Mouse (Mus musculus) liver, embryonic 14.5 days (tissue): ENCODE results near the gene Calml4. TPM values are rescaled to one million over a fixed set of nuclear protein-coding genes. Genes with fewer than 3 reads are reported as not detected.
A peak's percentile ranks its signal among the peaks of the same experiment; 100 is the strongest.

Experiments
- ATAC-seq: fragments of 200-750 bp; cut with Nextera tagmentation; 2 replicates; pipeline ENCODE4 v1.8.0; 2017; ENCODE audit warnings: moderate number of reproducible peaks, mild to moderate bottlenecking, moderate library complexity; ENCODE audit not compliant: insufficient read depth
- DNase-seq, 3 experiments: peaks; one replicate each; pipeline ENCODE4 v3.0.0-alpha.2; 2012 to 2013; ENCODE audit warnings: low read depth in 3 of 3, low spot score in 3 of 3
- H3K27ac ChIP-seq: fragments of 300-500 bp; sonication (generic); 2 replicates; pipeline ENCODE4 v1.5.1; 2014; ENCODE audit warnings: moderate library complexity, mild to moderate bottlenecking, control low read depth, inconsistent platforms
- H3K27me3 ChIP-seq: fragments of 300-500 bp; sonication (generic); 2 replicates; pipeline ENCODE4 v1.6.1; 2014; ENCODE audit warnings: mild to moderate bottlenecking, low read length, moderate library complexity; ENCODE audit not compliant: control insufficient read depth, insufficient read depth
- H3K36me3 ChIP-seq: fragments of 300-500 bp; sonication (generic); replicated peaks from 2 replicates; pipeline ENCODE4 v1.6.1; 2014; ENCODE audit warnings: low read depth; ENCODE audit not compliant: control insufficient read depth, insufficient read depth
- H3K4me1 ChIP-seq, 2 experiments: fragments of 200-500 bp in 1 of 2; fragments of 300-500 bp in 1 of 2; sonication (generic) in 1 of 2; replicated peaks; 2 replicates each; pipeline ENCODE4 v1.6.1; 2012 to 2014; ENCODE audit warnings: antibody characterized with exemption in 1 of 2, inconsistent platforms in 1 of 2, low read length in 1 of 2; ENCODE audit not compliant: control insufficient read depth in 2 of 2, insufficient read depth in 2 of 2
- H3K4me2 ChIP-seq: fragments of 300-500 bp; sonication (generic); 2 replicates; pipeline ENCODE4 v1.6.1; 2014; ENCODE audit warnings: low read depth, mild to moderate bottlenecking, control low read depth, moderate library complexity
- H3K4me3 ChIP-seq, 2 experiments: fragments of 200-500 bp in 1 of 2; fragments of 300-500 bp in 1 of 2; sonication (generic) in 1 of 2; 2 replicates each; pipeline ENCODE4 v1.5.1; 2012 to 2014; ENCODE audit warnings: low read depth in 2 of 2, low read length in 2 of 2, mild to moderate bottlenecking in 2 of 2, control low read depth in 1 of 2, inconsistent platforms in 1 of 2, moderate library complexity in 1 of 2; ENCODE audit not compliant: insufficient read depth in 1 of 2
- H3K9ac ChIP-seq: fragments of 300-500 bp; sonication (generic); replicated peaks from 2 replicates; pipeline ENCODE4 v1.6.1; 2014; ENCODE audit warnings: mild to moderate bottlenecking, control low read depth, moderate library complexity
- H3K9me3 ChIP-seq: fragments of 300-500 bp; sonication (generic); 2 replicates; pipeline ENCODE4 v1.6.1; 2016; ENCODE audit warnings: low read length, mixed read lengths; ENCODE audit not compliant: control insufficient read depth
- CTCF ChIP-seq: IDR thresholded peaks from 2 replicates; pipeline ENCODE4 v1.5.1; 2016; ENCODE audit warnings: antibody characterized with exemption, low read depth, control low read depth
- EP300 ChIP-seq: IDR thresholded peaks from 2 replicates; pipeline ENCODE4 v1.6.1; 2016; ENCODE audit warnings: antibody characterized with exemption, low read depth
- WGBS: fragments of 180-500 bp; shearing (Covaris S2); extraction: QIAGEN DNeasy Blood & Tissue Kit; methylation state at CpG from one replicate; pipeline ENCODE4 v1.1.7; 2014; ENCODE audit not compliant: insufficient replicate concordance; 5-methylcytosine and 5-hydroxymethylcytosine counted together
- polyA plus RNA-seq, 2 experiments: library from polyadenylated mRNA; depleted of rRNA in 1 of 2; stranded (reverse) in 1 of 2; unstranded in 1 of 2; fragments of >200 nt; fragmentation: Nextera tagmentation in 1 of 2; extraction: Ambion mirVana in 1 of 2; gene quantifications; 2 replicates each; pipeline versions ENCODE4 v1.2.1 to v1.2.3; 2012 to 2014

Gene Calml4
- polyA plus RNA-seq, 2 experiments: 0.98 to 1.6 TPM

DNA sequence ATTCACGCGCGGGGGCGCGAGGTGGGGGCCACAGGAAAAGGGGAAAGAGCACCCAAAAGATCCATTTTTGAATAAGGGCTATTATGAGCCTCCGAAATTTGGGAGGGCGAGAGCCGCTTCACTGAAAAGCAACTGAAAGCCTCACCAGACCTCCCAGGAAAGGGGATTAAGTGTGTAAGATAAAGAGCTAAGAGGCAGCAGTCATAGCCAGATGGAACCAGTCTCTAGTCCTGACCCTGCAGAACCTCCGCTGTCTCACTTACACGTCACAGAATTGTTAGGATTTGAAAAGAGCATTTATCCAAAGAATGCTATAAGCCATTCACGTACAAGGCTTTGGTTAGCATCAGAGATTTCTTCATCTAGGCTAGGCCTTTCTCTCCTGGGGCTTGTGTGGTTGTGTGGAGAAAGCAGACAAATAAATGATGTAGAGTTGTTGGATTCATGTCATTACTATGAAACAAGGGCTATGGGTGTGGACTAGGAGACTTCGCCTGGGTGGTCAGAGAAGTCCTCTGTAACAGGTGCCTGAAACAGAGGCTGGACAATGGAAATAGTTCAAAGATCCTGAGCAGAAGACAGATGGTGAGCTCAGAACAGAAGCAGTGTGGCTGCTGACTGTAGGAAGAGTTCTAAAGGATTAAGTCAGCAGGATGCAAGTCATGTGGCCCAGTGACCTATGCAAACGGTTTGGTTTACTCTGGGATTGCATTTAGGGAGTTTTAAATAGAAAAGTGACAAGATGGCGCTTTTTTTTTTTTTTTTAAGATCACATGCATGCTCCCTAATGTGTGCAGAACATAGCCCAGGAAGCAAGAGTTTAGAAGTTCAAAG, 45.4 kb upstream of the Calml4 start:
- peak overlapping the region; percentile 97 for H3K4me2 ChIP-seq
- peak overlapping the region; percentile 92 for H3K9ac ChIP-seq
- H3K4me1 ChIP-seq: peaks cover 12 to 20% of the 10 kb centered on the region in 2 experiments
- 24% methylated on average over 14 of the region's 14 CpGs for WGBS
- H3K9me3 ChIP-seq: no peaks in the 10 kb centered on the region
- no peaks in the 10 kb centered on the region for H3K36me3 ChIP-seq
- TF ChIP-seq EP300 (no peak), CTCF (no peak)
- H3K27me3 ChIP-seq: no peaks in the 10 kb centered on the region
- ATAC-seq: no peak
- H3K27ac ChIP-seq: peak overlapping the region; percentile 85
- H3K4me3 ChIP-seq: peak overlapping the region; percentile 82 to 89
- DNase-seq: no peak

DNA sequence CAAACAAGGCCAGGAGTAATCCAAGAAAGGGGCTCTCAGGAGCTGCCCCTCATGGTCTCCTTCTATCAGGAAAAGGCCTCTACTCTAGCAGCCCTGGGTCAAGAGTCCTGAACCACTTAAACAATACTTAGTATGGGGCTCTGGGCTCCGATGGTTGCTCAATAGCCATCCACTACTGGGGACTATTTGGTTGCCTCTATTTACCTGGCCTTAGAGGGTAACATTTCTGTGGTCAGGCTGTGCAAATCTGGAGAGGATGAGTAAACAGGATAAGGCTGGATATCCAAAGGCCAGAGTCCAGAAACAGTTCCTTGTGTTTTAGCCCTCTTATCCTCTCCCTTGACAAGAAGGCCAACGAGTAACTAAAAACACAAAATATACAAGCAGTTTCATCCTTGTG, 43.1 kb upstream of the Calml4 start:
- WGBS: 69% methylated on average over 2 of the region's 2 CpGs
- H3K9ac ChIP-seq: no peak overlapping the region
- H3K9me3 ChIP-seq: no peaks in the 10 kb centered on the region
- H3K36me3 ChIP-seq: no peaks in the 10 kb centered on the region
- H3K27me3 ChIP-seq: no peaks in the 10 kb centered on the region
- DNase-seq: no peak
- H3K4me1 ChIP-seq: peaks cover 4 to 10% of the 10 kb centered on the region in 2 experiments; a peak in 3 of 4 replicates
- no peak overlapping the region for H3K4me2 ChIP-seq
- TF ChIP-seq CTCF (no peak), EP300 (no peak)
- H3K4me3 ChIP-seq: no peak overlapping the region
- ATAC-seq: no peak
- no peak overlapping the region for H3K27ac ChIP-seq

DNA sequence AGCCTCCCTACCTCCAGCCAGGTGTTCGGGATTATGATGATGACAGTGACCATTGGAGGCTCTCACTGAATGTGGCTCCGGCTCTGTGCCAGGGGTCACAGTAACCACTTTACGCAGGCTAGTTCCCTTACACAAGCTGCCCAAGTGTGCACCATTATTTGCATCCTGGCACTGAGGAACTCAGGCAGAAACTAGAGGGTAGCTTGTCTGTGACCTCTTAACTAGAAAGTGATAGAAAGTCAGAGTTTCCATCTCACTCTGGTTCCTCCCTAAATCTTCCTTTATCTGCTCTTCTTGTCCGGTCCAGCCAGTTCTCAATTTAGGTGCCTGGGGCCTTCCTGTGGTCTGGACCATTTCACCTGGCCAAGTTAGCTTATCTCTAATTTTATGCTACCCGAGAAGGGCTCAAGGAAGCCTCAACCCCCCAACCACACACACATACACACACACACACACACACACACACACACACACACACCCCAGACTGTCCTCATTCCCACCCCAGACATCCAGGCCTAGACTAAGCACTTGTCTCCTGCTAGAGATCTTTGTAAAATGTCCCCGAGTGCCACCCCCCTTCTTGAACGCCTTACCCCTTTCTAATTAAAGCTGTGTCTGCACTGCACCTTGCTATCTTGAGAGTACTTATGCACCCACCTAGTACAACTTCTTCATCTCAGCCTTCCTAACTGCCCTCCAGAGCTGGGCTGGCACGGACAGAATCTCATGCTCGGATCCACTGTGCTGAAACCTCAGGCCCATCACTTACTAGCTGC, 41.4 kb upstream of the Calml4 start:
- TF ChIP-seq CTCF: no peak
- TF ChIP-seq EP300: no peak

DNA sequence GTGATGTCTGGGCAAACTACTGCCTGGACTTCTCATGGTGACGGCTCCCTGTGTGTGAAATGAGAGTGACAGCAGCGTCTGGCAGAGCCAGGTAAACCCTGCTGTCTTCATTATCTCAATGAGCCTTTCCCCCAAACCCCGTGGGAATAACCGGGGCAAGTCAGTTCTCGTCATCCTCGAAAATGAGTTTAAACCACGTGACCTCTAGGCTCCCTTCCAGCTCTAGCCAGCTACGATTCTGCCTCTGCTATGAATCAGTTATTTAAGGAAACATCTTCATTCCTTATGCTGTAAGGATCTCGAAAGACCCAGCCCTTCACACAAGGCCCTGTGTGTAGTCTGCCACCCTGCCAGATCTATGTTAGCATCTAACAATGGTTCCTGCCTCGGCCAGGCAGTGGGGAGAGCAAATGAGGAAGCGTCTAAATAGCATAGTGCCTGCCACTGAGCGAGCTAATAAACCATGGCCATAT, 40.7 kb upstream of the Calml4 start:
- Histone ChIP-seq H3K4me3 (no peak overlapping the region), H3K4me2 (no peak overlapping the region), H3K27ac (no peak overlapping the region), H3K4me1 (peaks cover 4 to 9% of the 10 kb centered on the region in 2 experiments; a peak in 3 of 4 replicates), H3K27me3 (no peaks in the 10 kb centered on the region), H3K36me3 (no peaks in the 10 kb centered on the region), H3K9me3 (no peaks in the 10 kb centered on the region), H3K9ac (no peak overlapping the region)
- DNase-seq: no peak
- 47% methylated on average over 12 of the region's 12 CpGs for WGBS
- TF ChIP-seq EP300 (no peak), CTCF (no peak)
- no peak for ATAC-seq

More for the DNA sequence above, 41.4 kb upstream of the Calml4 start:
- Histone ChIP-seq H3K4me1 (peaks cover 4 to 10% of the 10 kb centered on the region in 2 experiments; a peak in 3 of 4 replicates), H3K4me2 (no peak overlapping the region), H3K27me3 (no peaks in the 10 kb centered on the region), H3K27ac (no peak overlapping the region), H3K4me3 (no peak overlapping the region), H3K36me3 (no peaks in the 10 kb centered on the region), H3K9me3 (no peaks in the 10 kb centered on the region), H3K9ac (no peak overlapping the region)
- 68% methylated on average over 9 of the region's 9 CpGs for WGBS
- DNase-seq (no peak), ATAC-seq (no peak)
